Mouse (Mus musculus): ENCODE data around the gene Gga2. TPM values are rescaled to one million over a fixed set of nuclear protein-coding genes. Genes with fewer than 3 reads are reported as not detected.

Gene Gga2
- total RNA-seq, 1 experiment from 2014 or later, result 100 TPM

DNA sequence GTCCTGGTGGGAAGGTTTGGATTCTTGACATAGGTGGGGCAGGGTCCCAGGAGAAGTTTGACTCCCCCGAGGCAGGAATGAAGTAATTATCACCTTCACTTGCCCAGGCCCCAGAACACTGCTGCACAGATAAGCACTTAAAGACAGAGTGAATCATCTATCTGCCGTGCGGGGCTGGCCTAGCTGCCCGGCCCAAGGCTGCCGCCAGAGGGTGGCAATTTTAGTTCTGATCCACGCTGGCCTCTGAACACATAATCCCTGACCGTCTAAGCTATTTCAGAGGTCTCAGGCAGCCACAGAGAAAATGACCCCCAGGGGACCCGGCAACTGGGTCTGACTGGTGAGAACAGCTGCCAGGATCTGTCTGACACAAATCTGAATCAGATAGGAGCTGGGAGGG is 5.9 kb downstream of the Gga2 start:
- ATAC-seq (ENCODE audit: extremely low read depth, insufficient number of reproducible peaks, low FRiP score, poor library complexity, severe bottlenecking), result no peak

DNA sequence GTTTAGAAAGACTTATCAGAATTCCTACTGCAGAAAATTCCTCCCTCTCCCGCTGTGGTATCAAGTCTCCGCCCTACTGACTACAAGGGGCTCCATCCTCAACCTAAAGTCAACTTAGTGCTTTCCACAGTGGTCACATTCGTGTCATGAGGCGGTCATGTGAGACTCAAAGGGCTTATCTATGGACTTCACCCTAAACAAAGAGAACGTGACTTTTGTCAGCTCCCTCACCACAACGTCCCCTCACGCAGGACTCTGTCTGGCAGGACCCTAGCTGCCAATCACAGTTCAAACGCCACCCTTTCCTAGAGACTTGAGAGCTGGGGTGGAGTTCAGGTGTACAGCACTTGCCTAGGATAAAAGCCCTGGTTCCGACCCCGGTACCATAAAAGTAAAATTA is 8.1 kb downstream of the Gga2 start:
- ATAC-seq (ENCODE audit: extremely low read depth, insufficient number of reproducible peaks, low FRiP score, poor library complexity, severe bottlenecking), result no peak

GRCm38 (mm10) chr7:122012370-122012769 is 8.7 kb downstream of the Gga2 start:
- ATAC-seq (ENCODE audit: extremely low read depth, insufficient number of reproducible peaks, low FRiP score, poor library complexity, severe bottlenecking), result no peak

DNA sequence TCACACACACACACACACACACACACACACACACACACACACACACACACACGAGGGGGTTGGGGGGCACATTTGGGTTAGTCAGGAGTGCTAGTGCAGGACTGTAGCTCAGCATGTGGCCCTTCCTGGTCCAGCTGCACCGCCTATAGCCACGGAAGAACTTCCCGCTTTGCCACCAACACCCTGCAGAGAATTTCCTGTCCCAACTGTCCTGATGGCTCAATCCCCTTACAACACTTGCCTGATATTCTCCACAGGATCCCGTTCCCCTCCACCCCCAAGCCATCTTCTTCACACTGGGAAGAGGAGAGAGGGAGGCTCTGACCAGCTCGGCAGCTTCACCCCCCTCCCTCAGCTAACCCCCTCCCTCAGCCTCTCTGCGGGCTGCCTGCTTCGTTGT is 20.6 kb downstream of the Gga2 start:
- no peak for ATAC-seq (ENCODE audit: extremely low read depth, insufficient number of reproducible peaks, low FRiP score, poor library complexity, severe bottlenecking)

GRCm38 (mm10) chr7:121995961-121996360 is 25.1 kb downstream of the Gga2 start:
- ATAC-seq (ENCODE audit: extremely low read depth, insufficient number of reproducible peaks, low FRiP score, poor library complexity, severe bottlenecking), result no peak

- peak; percentile 91 for ATAC-seq (ENCODE audit: extremely low read depth, insufficient number of reproducible peaks, low FRiP score, poor library complexity, severe bottlenecking)
Measured at GRCm38 (mm10) chr7:121981307-121981871, 39.6 kb downstream of the Gga2 start, which contains the start of gene Cog7. TSS of gene Cog7 (minus strand) at chr7:121981711.

- peak; percentile 42 for ATAC-seq (ENCODE audit: extremely low read depth, insufficient number of reproducible peaks, low FRiP score, poor library complexity, severe bottlenecking)
Measured at GRCm38 (mm10) chr7:121975031-121975430, 46.0 kb downstream of the Gga2 start.

GRCm38 (mm10) chr7:121971698-121972097 is 49.3 kb downstream of the Gga2 start:
- ATAC-seq (ENCODE audit: extremely low read depth, insufficient number of reproducible peaks, low FRiP score, poor library complexity, severe bottlenecking), result no peak

- no peak for ATAC-seq (ENCODE audit: extremely low read depth, insufficient number of reproducible peaks, low FRiP score, poor library complexity, severe bottlenecking)
Measured at GRCm38 (mm10) chr7:121970250-121970649, 50.8 kb downstream of the Gga2 start.

DNA sequence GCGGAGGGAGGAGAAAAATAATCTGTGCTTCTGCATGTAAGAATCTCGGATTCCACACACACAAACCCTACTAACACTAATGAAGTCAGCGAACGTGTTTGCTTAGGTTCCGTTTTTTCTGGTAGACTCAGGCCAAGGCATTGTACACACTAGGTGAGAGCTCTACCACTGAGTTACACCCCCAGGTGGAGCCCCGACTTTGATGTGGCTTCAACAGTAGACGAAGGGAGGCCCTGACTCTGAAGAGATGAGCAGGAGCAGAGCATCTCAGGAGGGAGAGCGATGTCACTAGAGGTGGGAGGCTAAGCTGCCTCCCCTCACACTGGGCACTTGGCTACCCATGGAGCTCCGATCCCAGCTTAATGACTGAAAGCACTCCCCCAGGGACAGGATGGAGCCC is 52.2 kb downstream of the Gga2 start:
- no peak for ATAC-seq (ENCODE audit: extremely low read depth, insufficient number of reproducible peaks, low FRiP score, poor library complexity, severe bottlenecking)

DNA sequence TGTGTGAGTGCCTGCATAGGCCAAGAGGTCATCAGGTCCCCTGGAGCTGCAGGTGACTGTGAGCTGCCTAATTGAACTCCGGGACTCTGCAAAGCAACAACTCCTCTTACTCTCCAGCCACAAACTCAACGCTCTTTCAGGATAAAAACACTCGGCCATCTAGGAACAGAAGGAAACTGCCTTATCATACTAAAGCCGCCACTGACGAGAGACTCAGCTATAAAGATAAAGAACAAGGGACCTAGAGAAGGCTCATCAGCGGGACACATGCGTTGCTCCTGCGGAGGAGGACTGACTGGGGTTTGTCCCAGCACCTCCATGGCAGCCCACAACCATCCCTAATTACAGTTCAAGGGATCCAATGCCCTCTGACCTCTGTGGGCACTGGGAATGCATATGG is 52.8 kb downstream of the Gga2 start:
- no peak for ATAC-seq (ENCODE audit: extremely low read depth, insufficient number of reproducible peaks, low FRiP score, poor library complexity, severe bottlenecking)

- no peak for ATAC-seq (ENCODE audit: extremely low read depth, insufficient number of reproducible peaks, low FRiP score, poor library complexity, severe bottlenecking)
Measured at GRCm38 (mm10) chr7:121966169-121966568, 54.9 kb downstream of the Gga2 start.

- no peak for ATAC-seq (ENCODE audit: extremely low read depth, insufficient number of reproducible peaks, low FRiP score, poor library complexity, severe bottlenecking)
Measured at GRCm38 (mm10) chr7:121963883-121964398, 57.1 kb downstream of the Gga2 start.

DNA sequence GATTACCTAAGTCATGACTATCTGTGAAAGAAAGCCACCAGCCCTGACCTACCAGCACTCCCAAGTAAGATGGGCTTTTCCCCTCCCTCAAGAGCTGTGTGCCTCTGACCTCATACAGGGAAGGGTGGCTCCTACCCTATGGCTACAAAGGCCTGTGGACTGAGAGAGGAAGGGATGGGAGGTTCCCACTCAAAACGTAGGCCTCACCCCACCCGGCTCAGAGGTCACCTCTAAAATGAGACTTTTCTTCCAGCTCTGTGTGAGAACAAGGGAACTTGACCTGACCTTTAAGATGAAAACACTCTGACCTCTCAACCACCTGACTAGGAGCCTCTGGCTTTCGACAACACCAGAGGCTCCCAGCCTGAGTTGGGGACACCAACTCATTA is 58.5 kb downstream of the Gga2 start:
- no peak for ATAC-seq (ENCODE audit: extremely low read depth, insufficient number of reproducible peaks, low FRiP score, poor library complexity, severe bottlenecking)

DNA sequence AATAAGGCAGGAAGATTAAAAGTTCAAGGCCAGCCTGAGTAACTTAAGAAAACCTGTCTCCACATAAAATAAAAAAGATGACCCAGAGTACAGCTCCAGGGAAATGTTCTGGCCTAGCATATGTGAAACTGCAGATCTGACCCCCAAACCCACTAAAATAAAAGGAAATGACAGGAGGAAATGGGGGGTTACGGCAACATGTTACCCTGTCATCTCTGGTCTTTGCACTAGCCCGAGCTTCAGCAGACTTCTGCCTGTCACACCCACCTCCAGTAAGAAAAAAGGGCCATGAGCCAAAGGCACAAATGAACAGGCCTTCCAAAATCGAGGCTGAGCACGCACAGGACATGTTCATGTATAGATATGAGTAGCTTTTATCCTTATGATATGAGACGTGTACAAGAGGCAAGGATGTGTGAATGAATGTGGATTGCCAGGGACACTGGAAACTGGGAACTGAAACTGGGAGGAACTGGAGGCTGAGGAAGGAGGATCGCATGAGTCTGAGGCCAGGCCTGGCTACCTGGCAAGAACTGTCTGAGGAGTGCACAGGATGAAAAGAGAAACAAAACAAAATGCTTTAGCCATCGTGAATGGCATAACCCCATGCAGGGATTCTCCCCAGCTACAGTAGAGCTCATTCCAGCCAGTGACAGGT is 59.0 kb downstream of the Gga2 start:
- no peak for ATAC-seq (ENCODE audit: extremely low read depth, insufficient number of reproducible peaks, low FRiP score, poor library complexity, severe bottlenecking)

- no peak for ATAC-seq (ENCODE audit: extremely low read depth, insufficient number of reproducible peaks, low FRiP score, poor library complexity, severe bottlenecking)
Measured at GRCm38 (mm10) chr7:121955802-121956201, 65.2 kb downstream of the Gga2 start.

- ATAC-seq (ENCODE audit: extremely low read depth, insufficient number of reproducible peaks, low FRiP score, poor library complexity, severe bottlenecking), result no peak
Measured at GRCm38 (mm10) chr7:121954891-121955669, 65.9 kb downstream of the Gga2 start.

GRCm38 (mm10) chr7:121947513-121947912 is 73.5 kb downstream of the Gga2 start:
- ATAC-seq (ENCODE audit: extremely low read depth, insufficient number of reproducible peaks, low FRiP score, poor library complexity, severe bottlenecking), result no peak

GRCm38 (mm10) chr7:121946196-121946595 is 74.8 kb downstream of the Gga2 start:
- ATAC-seq (ENCODE audit: extremely low read depth, insufficient number of reproducible peaks, low FRiP score, poor library complexity, severe bottlenecking), result no peak

- ATAC-seq (ENCODE audit: extremely low read depth, insufficient number of reproducible peaks, low FRiP score, poor library complexity, severe bottlenecking), result no peak
Measured at GRCm38 (mm10) chr7:121942371-121942770, 78.7 kb downstream of the Gga2 start.
